Mouse (Mus musculus): ENCODE results near the gene Trpc2.

- no peak for TF ChIP-seq CTCF (IDR thresholded peaks at IDR 0.05; ENCODE audit: borderline replicate concordance, extremely low read depth, insufficient read depth, insufficient read length)
- TF ChIP-seq POLR2A (IDR thresholded peaks at IDR 0.05; ENCODE audit: borderline replicate concordance, extremely low read depth, insufficient read depth, insufficient read length, poor library complexity, severe bottlenecking) = no peak
Observed at GRCm38 (mm10) chr7:102106700-102107141, 23.8 kb downstream of the Trpc2 start.
